Mouse (Mus musculus): ENCODE data around the gene Fam131b.

Fam131b gene

GRCm38 (mm10) chr6:42355794-42356600 lies 31.6 kb upstream of the Fam131b start:
- no peak for DNase-seq (ENCODE audit: low read depth, low spot score)

GRCm38 (mm10) chr6:42355366-42355765 lies 30.9 kb upstream of the Fam131b start:
- no peak for DNase-seq (ENCODE audit: low read depth, low spot score)

GRCm38 (mm10) chr6:42354076-42355019 lies 29.9 kb upstream of the Fam131b start:
- DNase-seq (ENCODE audit: low read depth, low spot score), result peak; percentile 69

- no peak for DNase-seq (ENCODE audit: low read depth, low spot score)
Measured at GRCm38 (mm10) chr6:42353180-42353579, 28.7 kb upstream of the Fam131b start.

GRCm38 (mm10) chr6:42352486-42352846 lies 28.0 kb upstream of the Fam131b start:
- no peak for DNase-seq (ENCODE audit: low read depth, low spot score)

GRCm38 (mm10) chr6:42351776-42352485 lies 27.5 kb upstream of the Fam131b start:
- DNase-seq (ENCODE audit: low read depth, low spot score), result no peak

GRCm38 (mm10) chr6:42350968-42351775 lies 26.7 kb upstream of the Fam131b start:
- no peak for DNase-seq (ENCODE audit: low read depth, low spot score)

- peak; percentile 82 for DNase-seq (ENCODE audit: low read depth, low spot score)
Measured at GRCm38 (mm10) chr6:42350021-42350967, 25.9 kb upstream of the Fam131b start.

- DNase-seq (ENCODE audit: low read depth, low spot score), result peak; percentile 95
Measured at GRCm38 (mm10) chr6:42349426-42350020, 25.1 kb upstream of the Fam131b start, which contains the start of gene Zyx. Zyx (plus strand) TSS chr6:42349630.

GRCm38 (mm10) chr6:42349006-42349425 lies 24.6 kb upstream of the Fam131b start:
- peak; percentile 67 for DNase-seq (ENCODE audit: low read depth, low spot score)

GRCm38 (mm10) chr6:42348281-42349005 lies 24.0 kb upstream of the Fam131b start:
- no peak for DNase-seq (ENCODE audit: low read depth, low spot score)

- DNase-seq (ENCODE audit: low read depth, low spot score), result no peak
Measured at GRCm38 (mm10) chr6:42344255-42344654, 19.8 kb upstream of the Fam131b start.

GRCm38 (mm10) chr6:42343361-42344120 lies 19.1 kb upstream of the Fam131b start:
- DNase-seq (ENCODE audit: low read depth, low spot score), result no peak

GRCm38 (mm10) chr6:42342171-42342570 lies 17.7 kb upstream of the Fam131b start:
- no peak for DNase-seq (ENCODE audit: low read depth, low spot score)

GRCm38 (mm10) chr6:42339981-42340380 lies 15.5 kb upstream of the Fam131b start:
- no peak for DNase-seq (ENCODE audit: low read depth, low spot score)

- no peak for DNase-seq (ENCODE audit: low read depth, low spot score)
Measured at GRCm38 (mm10) chr6:42339189-42339588, 14.7 kb upstream of the Fam131b start.

- DNase-seq (ENCODE audit: low read depth, low spot score), result no peak
Measured at GRCm38 (mm10) chr6:42330946-42331345, 6.5 kb upstream of the Fam131b start.

GRCm38 (mm10) chr6:42330216-42330615 lies 5.8 kb upstream of the Fam131b start:
- DNase-seq (ENCODE audit: low read depth, low spot score), result no peak

Data from skeletal muscle tissue, adult 2 months (tissue).